Mouse (Mus musculus): ENCODE measurements around the gene Stk4. TPM values are rescaled to one million over a fixed set of nuclear protein-coding genes. Genes with fewer than 3 reads are reported as not detected.

Gene Stk4
- polyA plus RNA-seq, 1 experiment from 2014 or later = 28.8 TPM

DNA sequence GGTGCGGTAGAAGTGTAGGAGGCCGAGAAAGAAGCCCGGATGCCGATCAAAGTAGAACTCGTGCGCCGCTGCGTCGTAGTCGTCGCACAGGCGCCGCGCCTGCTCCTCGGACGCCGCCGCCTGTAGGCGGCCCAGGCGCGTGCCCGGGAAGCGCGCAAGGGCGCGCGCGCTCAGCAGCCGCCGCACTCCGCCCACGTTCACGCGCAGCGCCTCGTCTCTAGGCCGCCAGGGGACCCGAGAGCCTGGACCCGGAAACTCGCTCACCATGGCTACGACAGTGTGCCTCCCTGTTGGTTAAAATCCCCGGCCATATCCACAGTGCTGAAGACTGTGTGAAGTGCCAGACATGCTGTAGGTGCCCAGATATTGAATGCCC, 98.4 kb downstream of the Stk4 start:
- no peak for TF ChIP-seq CTCF (IDR thresholded peaks at IDR 0.05)
- CTCF ChIA-PET = no interaction called here
- H3K27me3 ChIP-seq = no peaks in the 10 kb centered on the region
- no peak for DNase-seq (ENCODE audit: low read depth, low spot score)
- POLR2A ChIA-PET = no interaction called here
- in situ Hi-C loops (cut with MboI; ENCODE audit: low pct_unique_long_range_greater_than_20kb) = no loop called here
- ATAC-seq = no peak

DNA sequence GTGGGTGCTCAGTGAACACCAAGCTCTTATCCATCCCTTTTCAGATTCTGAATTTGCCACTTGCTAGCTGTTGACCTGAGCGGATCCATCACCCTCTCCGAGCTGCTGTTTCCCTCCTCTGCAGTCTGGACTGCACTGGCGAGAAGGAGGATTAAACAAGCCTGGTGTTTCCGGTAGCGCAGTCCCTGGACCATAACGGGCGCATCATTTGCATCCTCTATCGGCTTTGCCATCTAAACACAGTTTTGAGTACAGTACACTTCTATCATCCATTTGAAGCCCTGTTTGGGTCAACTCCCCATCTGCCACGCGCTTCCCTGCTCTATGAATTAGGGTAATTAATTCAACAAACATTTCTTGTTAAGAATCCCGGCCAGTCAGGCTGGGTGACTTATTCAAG, 100.2 kb downstream of the Stk4 start:
- TF ChIP-seq CTCF (IDR thresholded peaks at IDR 0.05) = no peak
- no peaks in the 10 kb centered on the region for H3K27me3 ChIP-seq
- in situ Hi-C loops (cut with MboI; ENCODE audit: low pct_unique_long_range_greater_than_20kb) = no loop called here
- ChIA-PET CTCF (no interaction called here), POLR2A (interaction anchor here (0.9 kb wide), 1 partner anchor 15 kb away, joined by 3 read pairs; no protein-coding TSS in a partner anchor)
- ATAC-seq = no peak
- DNase-seq (ENCODE audit: low read depth, low spot score) = no peak

DNA sequence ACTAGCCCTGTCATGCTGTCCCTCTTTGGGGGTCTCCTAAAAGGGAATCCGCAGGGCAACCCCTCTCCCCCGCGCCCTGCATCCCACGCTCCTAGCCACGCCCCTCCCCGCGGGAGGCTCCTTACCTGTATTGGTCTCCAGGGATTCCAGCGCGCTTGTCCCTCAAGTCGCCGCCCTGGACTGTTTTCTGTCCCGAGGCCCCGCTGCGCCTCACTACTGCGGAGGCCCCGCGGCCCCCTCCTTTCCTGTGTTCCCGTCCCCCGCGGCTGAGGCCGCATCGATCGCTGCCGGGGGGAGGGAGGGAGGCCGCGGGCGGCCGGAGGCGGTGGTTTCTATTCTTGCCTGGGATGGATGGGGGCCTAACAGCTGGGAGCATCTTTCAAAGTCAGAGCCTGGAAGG, 100.8 kb downstream of the Stk4 start, which contains the start of gene Kcns1:
Gene Kcns1, minus strand, starts transcription at position 212 of the 400 bp plus-strand sequence.
- ATAC-seq (no peak), DNase-seq (ENCODE audit: low read depth, low spot score) (no peak)
- no peaks in the 10 kb centered on the region for H3K27me3 ChIP-seq
- TF ChIP-seq CTCF (IDR thresholded peaks at IDR 0.05) = no peak
- in situ Hi-C loops (cut with MboI; ENCODE audit: low pct_unique_long_range_greater_than_20kb) = no loop called here
- CTCF ChIA-PET = no interaction called here
- POLR2A ChIA-PET = no interaction called here

DNA sequence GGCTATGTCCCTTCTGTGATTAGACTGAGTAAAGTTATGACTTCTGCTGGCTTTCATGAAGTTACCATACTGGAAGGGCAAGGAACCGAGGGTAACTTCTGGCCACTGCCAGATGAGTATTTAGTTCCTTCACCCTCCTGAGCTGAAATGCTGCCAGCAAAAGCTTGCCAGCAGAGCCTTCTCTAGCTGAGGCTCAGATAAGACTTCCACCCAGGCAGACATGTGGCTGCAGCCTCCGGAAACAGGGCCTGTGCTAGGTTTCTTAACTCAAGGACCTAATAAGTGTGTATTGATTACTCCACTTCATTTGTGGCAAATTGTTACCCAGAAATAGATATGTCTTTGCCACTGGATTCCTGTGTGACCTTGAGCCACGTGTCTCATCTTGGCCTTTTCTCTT, 103.3 kb downstream of the Stk4 start:
- ChIA-PET POLR2A (no interaction called here), CTCF (no interaction called here)
- in situ Hi-C loops (cut with MboI; ENCODE audit: low pct_unique_long_range_greater_than_20kb) = no loop called here
- no peaks in the 10 kb centered on the region for H3K27me3 ChIP-seq
- ATAC-seq (no peak), DNase-seq (ENCODE audit: low read depth, low spot score) (no peak)
- no peak for TF ChIP-seq CTCF (IDR thresholded peaks at IDR 0.05)

DNA sequence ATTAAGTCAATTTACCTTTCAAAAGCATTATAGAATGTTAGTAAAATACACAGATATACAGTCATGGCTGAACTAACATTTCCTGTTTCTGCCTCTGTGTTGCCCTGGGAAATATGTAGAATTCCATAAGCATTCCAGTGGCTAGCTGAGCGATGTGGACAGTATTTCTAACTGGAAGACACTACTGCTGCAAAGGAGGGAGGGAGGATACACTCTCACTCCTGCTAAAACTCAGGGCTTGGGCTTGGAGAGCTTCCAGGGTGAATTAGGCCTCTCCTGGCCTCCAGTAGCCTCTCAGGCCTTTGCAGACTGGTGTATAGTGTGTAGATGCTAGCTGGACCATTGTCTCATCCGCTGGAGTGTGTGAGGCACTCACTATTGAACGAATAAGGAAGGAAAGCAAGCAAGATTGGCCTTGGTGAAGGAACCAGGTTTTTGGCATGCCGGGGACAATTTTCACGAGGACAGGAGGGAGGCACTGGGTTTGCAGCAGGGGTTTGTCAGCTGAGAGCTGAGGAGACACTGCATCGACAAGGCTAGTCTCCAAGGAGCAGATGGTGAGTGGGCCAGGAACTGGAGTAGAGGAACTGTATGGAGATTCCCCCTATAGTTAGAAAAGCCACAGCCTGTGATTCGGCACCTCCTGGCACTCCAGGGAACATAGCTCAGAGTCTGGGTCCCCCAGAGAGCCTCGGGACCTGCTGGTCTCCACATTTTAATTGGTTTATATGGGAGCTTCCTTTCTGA, 104.7 kb downstream of the Stk4 start:
- DNase-seq (ENCODE audit: low read depth, low spot score) = no peak
- ChIA-PET CTCF (interaction anchor here (1.0 to 1.5 kb wide), 3 partner anchors 13 to 56 kb away, joined by 3 to 4 read pairs (median 3); no protein-coding TSS in a partner anchor), POLR2A (no interaction called here)
- H3K27me3 ChIP-seq = no peaks in the 10 kb centered on the region
- no peak for TF ChIP-seq CTCF (IDR thresholded peaks at IDR 0.05)
- peak; percentile 47 for ATAC-seq
- in situ Hi-C loops (cut with MboI; ENCODE audit: low pct_unique_long_range_greater_than_20kb) = no loop called here

DNA sequence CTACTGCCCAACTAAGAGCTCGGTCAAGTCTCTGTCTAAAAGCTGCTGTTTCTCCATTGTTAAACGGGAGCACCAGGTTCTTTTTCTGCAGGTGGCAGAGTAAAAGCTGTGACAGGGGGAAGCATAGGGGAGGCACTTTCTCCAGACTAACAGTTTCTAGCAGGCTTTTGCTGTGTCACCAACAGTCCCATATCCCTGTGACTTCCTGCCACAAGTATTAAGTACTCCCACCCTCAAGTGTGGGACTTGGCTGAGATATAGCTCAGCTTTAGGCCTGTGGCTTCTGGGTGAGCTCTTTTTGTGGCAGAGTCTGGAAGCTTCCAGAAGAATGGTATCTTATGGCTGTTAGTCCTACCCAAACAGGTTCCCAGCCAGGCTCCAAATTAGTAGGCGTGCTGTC, 105.7 kb downstream of the Stk4 start:
- ATAC-seq (no peak), DNase-seq (ENCODE audit: low read depth, low spot score) (no peak)
- no peaks in the 10 kb centered on the region for H3K27me3 ChIP-seq
- CTCF ChIA-PET = interaction anchor here (0.7 to 1.5 kb wide), 5 partner anchors 12 to 57 kb away, joined by 3 to 4 read pairs (median 3); no protein-coding TSS in a partner anchor
- in situ Hi-C loops (cut with MboI; ENCODE audit: low pct_unique_long_range_greater_than_20kb) = no loop called here
- POLR2A ChIA-PET = no interaction called here
- TF ChIP-seq CTCF (IDR thresholded peaks at IDR 0.05) = no peak

DNA sequence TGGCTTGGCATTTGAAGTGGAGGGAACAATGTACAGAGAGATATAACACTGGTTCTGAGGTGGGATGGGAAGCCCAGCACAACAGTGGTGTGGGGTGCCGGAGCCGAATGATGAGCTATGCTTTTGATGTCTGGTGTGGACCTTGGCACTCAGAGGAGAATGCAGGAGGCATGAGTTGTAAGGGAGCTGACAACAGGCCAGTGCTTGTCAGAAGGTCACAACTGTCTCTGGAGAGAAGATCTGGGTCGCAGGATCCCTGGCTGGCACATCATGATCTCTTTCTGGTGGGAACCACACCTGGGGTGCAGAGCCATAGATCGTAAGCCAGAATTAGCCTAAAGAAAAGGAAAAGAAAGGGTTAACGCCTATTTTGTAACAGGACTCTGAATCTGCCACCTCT, 107.7 kb downstream of the Stk4 start:
- POLR2A ChIA-PET = no interaction called here
- ATAC-seq (no peak), DNase-seq (ENCODE audit: low read depth, low spot score) (no peak)
- CTCF ChIA-PET = interaction anchor here (2.7 kb wide), 1 partner anchor 51 kb away, joined by 9 read pairs; no protein-coding TSS in a partner anchor
- H3K27me3 ChIP-seq = no peaks in the 10 kb centered on the region
- in situ Hi-C loops (cut with MboI; ENCODE audit: low pct_unique_long_range_greater_than_20kb) = no loop called here
- no peak for TF ChIP-seq CTCF (IDR thresholded peaks at IDR 0.05)

DNA sequence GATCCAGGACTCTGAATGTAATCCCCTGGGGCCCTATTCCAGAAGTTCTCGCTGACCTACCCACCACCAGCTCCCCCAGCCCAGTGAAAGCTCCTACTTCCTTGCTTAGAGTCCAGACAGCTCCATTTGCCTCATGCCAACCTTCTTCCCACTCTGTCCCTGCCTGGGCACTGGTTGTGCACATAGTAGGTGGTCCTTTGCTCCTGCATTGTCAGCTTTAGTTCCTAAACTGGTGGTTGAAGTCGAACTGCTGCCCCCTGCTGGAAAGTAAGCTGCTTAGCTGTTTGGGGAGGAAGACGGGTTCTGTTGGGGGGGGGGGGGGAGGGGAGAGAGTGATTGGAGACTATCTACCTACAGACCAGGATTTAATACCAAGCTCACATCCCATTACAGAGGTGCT, 110.0 kb downstream of the Stk4 start:
- POLR2A ChIA-PET = interaction anchor here (0.6 kb wide), 1 partner anchor 224 kb away, joined by 4 read pairs; no protein-coding TSS in a partner anchor

DNA sequence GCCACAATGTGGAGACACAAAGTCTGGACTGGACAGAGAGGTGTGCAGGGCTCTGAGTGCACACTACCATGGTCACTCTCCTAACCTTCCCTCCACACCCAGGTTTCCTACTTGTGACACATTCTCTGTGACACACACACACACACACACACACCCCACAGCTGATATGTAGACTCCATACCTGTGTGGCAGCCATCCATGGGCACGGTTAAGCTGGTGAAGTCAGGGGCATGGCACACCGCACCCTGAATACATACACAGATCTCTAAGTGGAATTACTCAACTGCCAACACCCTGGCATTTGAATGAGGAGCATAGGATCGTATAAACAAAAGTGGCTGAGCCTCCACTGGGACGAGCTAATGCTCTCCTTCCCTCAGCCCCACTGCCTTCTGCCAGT, 110.6 kb downstream of the Stk4 start:
- in situ Hi-C loops (cut with MboI; ENCODE audit: low pct_unique_long_range_greater_than_20kb) = no loop called here
- no peaks in the 10 kb centered on the region for H3K27me3 ChIP-seq
- ChIA-PET POLR2A (no interaction called here), CTCF (interaction anchor here (0.7 to 2.2 kb wide), 8 partner anchors 15 to 210 kb away, joined by 3 to 7 read pairs (median 3); no protein-coding TSS in a partner anchor)
- ATAC-seq (peak; percentile 60), DNase-seq (ENCODE audit: low read depth, low spot score) (no peak)
- no peak for TF ChIP-seq CTCF (IDR thresholded peaks at IDR 0.05)

More for the DNA sequence above, 110.0 kb downstream of the Stk4 start:
- CTCF ChIA-PET = interaction anchor here (0.7 to 2.7 kb wide), 12 partner anchors 14 to 211 kb away, joined by 3 to 9 read pairs (median 4); no protein-coding TSS in a partner anchor
- ATAC-seq (no peak), DNase-seq (ENCODE audit: low read depth, low spot score) (no peak)
- TF ChIP-seq CTCF (IDR thresholded peaks at IDR 0.05) = no peak
- in situ Hi-C loops (cut with MboI; ENCODE audit: low pct_unique_long_range_greater_than_20kb) = no loop called here
- no peaks in the 10 kb centered on the region for H3K27me3 ChIP-seq

DNA sequence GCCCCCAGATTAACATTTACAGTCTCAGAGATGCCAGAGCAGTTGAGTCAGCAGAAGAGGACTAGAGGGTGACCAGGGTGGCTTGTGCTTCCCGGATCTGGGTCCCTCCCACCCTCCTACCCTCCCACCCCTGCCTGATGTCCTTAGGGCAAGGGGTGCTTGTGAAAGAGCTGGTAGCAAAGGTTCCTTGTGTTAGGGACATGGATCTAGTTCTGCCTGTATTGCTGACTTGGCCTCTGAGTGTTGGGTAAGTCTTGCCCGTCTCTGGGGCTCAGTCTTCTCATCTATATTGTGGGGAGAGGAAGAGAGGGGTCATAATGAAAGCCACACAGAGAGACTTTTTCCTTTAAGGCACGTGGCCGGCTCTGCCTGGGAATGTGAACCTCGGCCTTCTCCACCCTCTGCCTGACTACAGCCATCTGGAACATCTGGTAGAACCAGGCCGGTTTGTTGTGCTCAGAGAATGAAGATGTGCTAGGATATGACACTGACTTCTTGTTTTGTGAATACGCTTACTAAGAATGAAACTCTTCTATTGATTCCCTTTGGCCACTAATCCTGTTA, 112.7 kb downstream of the Stk4 start, which contains the start of gene Wfdc5:
Gene Wfdc5, minus strand, starts transcription at position 51 of the 564 bp plus-strand sequence.
- H3K27me3 ChIP-seq = no peaks in the 10 kb centered on the region
- no peak for TF ChIP-seq CTCF (IDR thresholded peaks at IDR 0.05)
- in situ Hi-C loops (cut with MboI; ENCODE audit: low pct_unique_long_range_greater_than_20kb) = no loop called here
- CTCF ChIA-PET = no interaction called here
- POLR2A ChIA-PET = no interaction called here
- DNase-seq (ENCODE audit: low read depth, low spot score) (no peak), ATAC-seq (no peak)

DNA sequence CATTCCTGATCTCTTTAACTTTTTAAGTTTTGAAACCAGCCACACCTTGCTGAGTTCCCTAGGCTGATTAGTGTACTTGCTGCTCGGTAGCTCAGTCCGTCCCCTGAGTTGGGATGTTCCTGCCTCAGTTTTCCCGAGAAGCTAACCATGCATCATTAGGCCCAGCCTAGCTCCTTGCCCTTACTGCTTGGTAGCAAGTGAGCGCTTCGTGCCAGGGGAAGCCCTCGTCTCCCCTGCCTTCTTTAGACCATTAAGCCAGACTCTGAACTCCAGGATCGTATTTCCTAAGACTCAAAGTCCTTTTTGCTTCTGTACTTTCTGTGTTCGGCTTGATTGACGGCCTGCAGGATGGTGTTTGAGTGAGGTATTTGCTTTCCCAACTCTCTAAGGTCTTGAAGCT, 113.2 kb downstream of the Stk4 start:
- ChIA-PET POLR2A (no interaction called here), CTCF (no interaction called here)
- in situ Hi-C loops (cut with MboI; ENCODE audit: low pct_unique_long_range_greater_than_20kb) = no loop called here
- no peak for TF ChIP-seq CTCF (IDR thresholded peaks at IDR 0.05)
- DNase-seq (ENCODE audit: low read depth, low spot score) (no peak), ATAC-seq (no peak)
- H3K27me3 ChIP-seq = no peaks in the 10 kb centered on the region

Data from Patski (cell line).